Mouse (Mus musculus) hindbrain, embryonic 10.5 days (tissue): ENCODE results near the gene Kcnip1. TPM values are rescaled to one million over a fixed set of nuclear protein-coding genes. Genes with fewer than 3 reads are reported as not detected.

ENCODE experiments used
- DNase-seq: peaks from one replicate; pipeline ENCODE4 v3.0.0-alpha.2; 2017; ENCODE audit warnings: low spot score
- H3K27ac ChIP-seq: fragments of 300-500 bp; sonication (generic); 2 replicates; pipeline ENCODE4 v1.5.1; 2016; ENCODE audit warnings: mild to moderate bottlenecking, moderate library complexity
- H3K27me3 ChIP-seq: fragments of 300-500 bp; sonication (generic); 2 replicates; pipeline ENCODE4 v1.6.1; 2016; ENCODE audit warnings: mild to moderate bottlenecking; ENCODE audit not compliant: poor library complexity, insufficient read depth, severe bottlenecking
- H3K36me3 ChIP-seq: fragments of 300-500 bp; sonication (generic); 2 replicates; pipeline ENCODE4 v1.6.1; 2016; ENCODE audit warnings: mild to moderate bottlenecking, moderate library complexity
- H3K4me1 ChIP-seq: fragments of 300-500 bp; sonication (generic); replicated peaks from 2 replicates; pipeline ENCODE4 v1.6.1; 2016; ENCODE audit warnings: mild to moderate bottlenecking
- H3K4me3 ChIP-seq: fragments of 300-500 bp; sonication (generic); 2 replicates; pipeline ENCODE4 v1.5.1; 2016; ENCODE audit warnings: mild to moderate bottlenecking, moderate library complexity
- H3K9me3 ChIP-seq: fragments of 300-500 bp; sonication (generic); 2 replicates; pipeline ENCODE4 v1.6.1; 2016; ENCODE audit warnings: mild to moderate bottlenecking, moderate library complexity
- WGBS: fragments of 180-500 bp; shearing (Covaris S2); methylation state at CpG from one replicate; pipeline ENCODE4 v1.1.7; 2016; 5-methylcytosine and 5-hydroxymethylcytosine counted together
- polyA plus RNA-seq: library from polyadenylated mRNA; unstranded; fragments of >200 nt; fragmentation: Nextera tagmentation; extraction: Ambion mirVana; gene quantifications from 2 replicates; pipeline ENCODE4 v1.2.1, GENCODE M21; 2016

Gene Kcnip1
- polyA plus RNA-seq, 1 experiment from 2014 or later, result 9.5 TPM

GRCm38 (mm10) chr11:33747402-33747955, 245.5 kb downstream of the Kcnip1 start:
- Histone ChIP-seq H3K27me3 (no peaks in the 10 kb centered on the region), H3K4me3 (no peak overlapping the region), H3K9me3 (no peaks in the 10 kb centered on the region), H3K36me3 (no peaks in the 10 kb centered on the region), H3K27ac (no peak overlapping the region), H3K4me1 (peaks cover 17% of the 10 kb centered on the region)
- no peak for DNase-seq
- 84% methylated on average over 5 of the region's 5 CpGs for WGBS

DNA sequence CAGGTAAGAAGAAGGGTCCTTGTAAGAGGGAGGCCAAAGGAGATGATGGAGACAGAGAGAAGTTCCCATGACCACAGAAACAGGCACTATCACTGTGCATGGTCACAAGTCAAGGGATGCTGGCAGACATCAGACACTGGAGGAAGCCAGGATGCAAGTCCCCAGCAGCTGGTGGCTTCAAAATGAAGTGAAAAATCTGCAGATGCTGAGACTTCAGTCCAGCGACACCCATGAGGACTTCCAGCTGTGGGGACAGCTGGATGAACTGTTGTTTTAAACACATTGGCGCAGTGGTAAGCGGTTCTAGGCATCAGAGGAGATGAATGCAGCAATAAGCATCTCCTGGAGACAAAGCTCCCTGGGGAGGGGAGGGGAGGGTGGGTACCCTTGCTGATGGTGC, 246.6 kb downstream of the Kcnip1 start:
- Histone ChIP-seq H3K27me3 (no peaks in the 10 kb centered on the region), H3K4me3 (no peak overlapping the region), H3K27ac (no peak overlapping the region), H3K36me3 (no peaks in the 10 kb centered on the region), H3K9me3 (no peaks in the 10 kb centered on the region), H3K4me1 (peaks cover 19% of the 10 kb centered on the region)
- no peak for DNase-seq
- WGBS, result 73% methylated on average over 3 of the region's 3 CpGs

DNA sequence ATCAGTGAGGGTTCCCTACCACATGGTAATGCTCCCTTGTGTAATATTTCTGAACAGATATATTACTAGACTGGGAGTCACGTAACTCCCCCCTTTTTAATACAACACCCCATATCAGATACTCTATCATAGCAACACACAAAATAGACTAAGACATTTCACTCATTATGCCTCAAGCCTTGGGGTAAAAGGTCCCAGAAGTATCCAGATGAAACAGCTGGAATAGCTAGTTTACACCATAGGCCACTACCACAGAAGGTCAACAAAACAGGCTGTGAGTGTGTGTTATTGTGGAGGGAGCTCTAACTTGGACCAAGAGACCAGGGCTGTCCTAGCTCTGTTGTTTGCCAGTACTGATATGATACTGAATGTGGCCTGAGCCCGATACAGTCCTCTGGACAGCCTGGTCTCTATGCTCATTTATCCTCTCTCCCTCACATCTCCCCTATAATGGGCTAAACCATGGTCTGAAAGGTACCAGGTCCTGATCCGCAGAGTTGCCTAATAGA, 247.1 kb downstream of the Kcnip1 start:
- H3K4me1 ChIP-seq, result peaks cover 20% of the 10 kb centered on the region
- no peak overlapping the region for H3K4me3 ChIP-seq
- WGBS, result 91% methylated on average over 3 of the region's 3 CpGs
- no peaks in the 10 kb centered on the region for H3K27me3 ChIP-seq
- DNase-seq, result no peak
- no peaks in the 10 kb centered on the region for H3K9me3 ChIP-seq
- no peak overlapping the region for H3K27ac ChIP-seq
- H3K36me3 ChIP-seq, result no peaks in the 10 kb centered on the region

DNA sequence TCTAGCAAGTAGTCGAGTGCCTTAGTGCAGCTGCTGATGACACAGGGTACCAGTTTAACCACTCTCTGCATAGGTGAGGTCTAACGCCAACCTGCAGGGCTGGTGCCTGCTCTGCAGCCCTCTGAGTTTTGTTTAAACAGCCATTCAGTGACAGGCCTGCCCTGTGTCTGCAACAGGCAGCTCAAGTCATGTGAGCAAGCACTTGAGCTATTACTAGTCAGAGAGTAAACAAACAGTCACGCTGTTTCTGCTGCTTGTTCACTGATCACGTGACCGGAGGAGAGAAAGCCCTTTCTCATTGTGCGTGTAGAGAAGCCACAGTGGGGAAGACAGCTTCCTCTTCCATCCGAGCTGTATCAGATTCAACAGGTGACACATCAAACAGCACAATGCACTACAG, 248.5 kb downstream of the Kcnip1 start:
- DNase-seq, result no peak
- Histone ChIP-seq H3K27me3 (no peaks in the 10 kb centered on the region), H3K36me3 (no peaks in the 10 kb centered on the region), H3K27ac (no peak overlapping the region), H3K4me3 (no peak overlapping the region), H3K4me1 (peaks cover 20% of the 10 kb centered on the region), H3K9me3 (no peaks in the 10 kb centered on the region)
- 56% methylated on average over 7 of the region's 7 CpGs for WGBS

DNA sequence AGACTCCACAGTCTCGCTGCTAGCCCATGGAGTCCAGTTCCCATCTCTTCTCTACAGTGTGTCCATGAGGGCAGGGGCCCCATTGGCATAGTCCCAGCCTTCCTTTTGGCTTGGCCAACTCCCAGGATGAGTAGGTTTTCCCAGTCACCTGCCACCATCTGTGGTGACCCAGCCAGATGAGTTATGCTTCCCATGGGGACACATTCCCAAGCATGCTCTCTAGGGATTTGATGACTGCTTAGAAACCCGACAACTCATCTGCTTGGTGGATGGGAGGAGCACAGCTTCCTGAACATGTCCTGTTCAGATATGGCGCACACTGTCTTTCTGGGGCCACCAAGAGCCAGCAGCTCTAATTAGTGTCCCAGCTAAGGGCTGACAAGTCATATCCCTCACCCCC, 252.8 kb downstream of the Kcnip1 start:
- Histone ChIP-seq H3K9me3 (no peaks in the 10 kb centered on the region), H3K4me3 (no peak overlapping the region), H3K4me1 (peaks cover 22% of the 10 kb centered on the region), H3K27me3 (no peaks in the 10 kb centered on the region), H3K27ac (no peak overlapping the region), H3K36me3 (no peaks in the 10 kb centered on the region)
- DNase-seq, result no peak
- 86% methylated on average over 3 of the region's 3 CpGs for WGBS

- H3K4me1 ChIP-seq, result 0 out of 2 replicates have a peak, but pooled peaks cover 2% of the 10 kb centered on the region
- DNase-seq, result no peak
Measured at GRCm38 (mm10) chr11:33736426-33736825, 256.5 kb downstream of the Kcnip1 start.

GRCm38 (mm10) chr11:33733269-33733668, 259.7 kb downstream of the Kcnip1 start:
- no peak overlapping the region for H3K27ac ChIP-seq
- H3K27me3 ChIP-seq, result peaks cover 2% of the 10 kb centered on the region; the same call in 1 of the 2 replicates
- 10% methylated on average over 3 of the region's 3 CpGs for WGBS
- DNase-seq, result peak; percentile 67
- no peak overlapping the region for H3K4me3 ChIP-seq
- 0 out of 2 replicates have a peak, but pooled peaks cover 2% of the 10 kb centered on the region for H3K4me1 ChIP-seq
- H3K9me3 ChIP-seq, result no peaks in the 10 kb centered on the region
- no peaks in the 10 kb centered on the region for H3K36me3 ChIP-seq

More at GRCm38 (mm10) chr11:33736426-33736825, 256.5 kb downstream of the Kcnip1 start:
- no peak overlapping the region for H3K4me3 ChIP-seq
- H3K27me3 ChIP-seq, result peaks cover 2% of the 10 kb centered on the region; the same call in 1 of the 2 replicates
- no peaks in the 10 kb centered on the region for H3K36me3 ChIP-seq
- H3K9me3 ChIP-seq, result no peaks in the 10 kb centered on the region
- H3K27ac ChIP-seq, result no peak overlapping the region
- WGBS, result 68% methylated on average over 10 of the region's 10 CpGs

GRCm38 (mm10) chr11:33732358-33732757, 260.6 kb downstream of the Kcnip1 start:
- no peaks in the 10 kb centered on the region for H3K9me3 ChIP-seq
- no peaks in the 10 kb centered on the region for H3K36me3 ChIP-seq
- H3K4me1 ChIP-seq, result 0 out of 2 replicates have a peak, but pooled peaks cover 2% of the 10 kb centered on the region
- peaks cover 2% of the 10 kb centered on the region; the same call in 1 of the 2 replicates for H3K27me3 ChIP-seq
- 88% methylated on average over 8 of the region's 8 CpGs for WGBS
- DNase-seq, result no peak
- H3K27ac ChIP-seq, result no peak overlapping the region
- H3K4me3 ChIP-seq, result no peak overlapping the region

DNA sequence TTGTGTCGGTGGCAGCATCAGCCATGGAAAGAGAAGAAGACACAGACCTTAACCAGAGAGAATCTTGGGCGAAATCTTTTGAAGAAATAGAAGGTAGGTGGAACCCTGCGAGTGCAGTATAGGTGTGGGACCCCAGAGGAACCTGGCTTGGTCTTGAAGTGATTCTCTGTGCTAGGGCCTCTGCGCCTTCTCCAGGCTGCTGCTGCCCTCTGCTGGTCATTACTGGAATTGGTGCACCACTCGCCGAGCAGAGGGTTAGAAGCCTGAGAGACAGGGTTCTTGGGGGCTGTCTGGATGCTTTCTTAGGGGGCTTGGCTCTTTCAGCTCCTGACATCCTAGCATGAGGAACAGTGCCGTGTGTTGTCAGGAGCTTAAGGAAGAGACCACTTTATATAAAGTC, 271.7 kb downstream of the Kcnip1 start:
- peak; percentile 78 for DNase-seq
- H3K27ac ChIP-seq, result no peak overlapping the region
- no peaks in the 10 kb centered on the region for H3K4me1 ChIP-seq
- WGBS, result 26% methylated on average over 7 of the region's 7 CpGs
- H3K27me3 ChIP-seq, result peaks cover 12% of the 10 kb centered on the region
- peaks cover 6% of the 10 kb centered on the region; the same call in 1 of the 2 replicates for H3K9me3 ChIP-seq
- H3K4me3 ChIP-seq, result no peak overlapping the region
- no peaks in the 10 kb centered on the region for H3K36me3 ChIP-seq

- no peaks in the 10 kb centered on the region for H3K9me3 ChIP-seq
- H3K4me1 ChIP-seq, result peaks cover 8% of the 10 kb centered on the region
- DNase-seq, result no peak
- no peak overlapping the region for H3K4me3 ChIP-seq
- no peak overlapping the region for H3K27ac ChIP-seq
- H3K27me3 ChIP-seq, result no peaks in the 10 kb centered on the region
- no peaks in the 10 kb centered on the region for H3K36me3 ChIP-seq
- 35% methylated on average over 4 of the region's 4 CpGs for WGBS
Measured at GRCm38 (mm10) chr11:33706777-33707176, 286.2 kb downstream of the Kcnip1 start.

DNA sequence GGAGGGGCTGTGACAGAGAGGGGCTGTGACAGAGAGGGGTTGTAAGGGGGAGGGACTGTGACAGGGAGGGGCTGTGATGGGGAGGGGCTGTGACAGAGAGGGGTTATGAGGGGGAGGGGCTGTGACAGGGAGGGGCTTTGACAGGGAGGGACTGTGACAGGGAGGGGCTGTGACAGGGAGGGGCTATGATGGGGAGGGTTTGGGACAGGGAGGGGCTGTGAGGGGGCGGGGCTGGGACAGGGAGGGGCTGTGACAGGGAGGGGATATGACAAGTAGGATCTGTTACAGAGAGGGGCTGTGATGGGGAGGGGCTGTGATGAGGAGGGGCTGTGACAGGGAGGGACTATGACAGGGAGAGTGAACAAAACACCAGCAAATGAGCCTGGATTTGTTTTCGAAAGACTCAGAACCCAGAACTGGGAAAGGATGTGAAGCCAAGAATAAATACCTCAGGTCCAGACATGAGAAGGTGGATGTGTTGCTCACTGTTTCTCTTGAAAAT, 290.9 kb downstream of the Kcnip1 start:
- WGBS, result 54% methylated on average over 2 of the region's 2 CpGs
- H3K27ac ChIP-seq, result no peak overlapping the region; the same call in 1 of the 2 replicates
- H3K4me1 ChIP-seq, result peaks cover 14% of the 10 kb centered on the region
- H3K4me3 ChIP-seq, result no peak overlapping the region
- H3K9me3 ChIP-seq, result no peaks in the 10 kb centered on the region
- no peaks in the 10 kb centered on the region for H3K36me3 ChIP-seq
- H3K27me3 ChIP-seq, result no peaks in the 10 kb centered on the region
- peak; percentile 23 for DNase-seq

GRCm38 (mm10) chr11:33701236-33701957, 291.6 kb downstream of the Kcnip1 start:
- DNase-seq, result no peak
- no peaks in the 10 kb centered on the region for H3K27me3 ChIP-seq
- no peaks in the 10 kb centered on the region for H3K9me3 ChIP-seq
- 57% methylated on average over 1 of the region's 1 CpGs for WGBS
- H3K36me3 ChIP-seq, result no peaks in the 10 kb centered on the region
- H3K27ac ChIP-seq, result no peak overlapping the region
- H3K4me3 ChIP-seq, result no peak overlapping the region
- H3K4me1 ChIP-seq, result peaks cover 14% of the 10 kb centered on the region

DNA sequence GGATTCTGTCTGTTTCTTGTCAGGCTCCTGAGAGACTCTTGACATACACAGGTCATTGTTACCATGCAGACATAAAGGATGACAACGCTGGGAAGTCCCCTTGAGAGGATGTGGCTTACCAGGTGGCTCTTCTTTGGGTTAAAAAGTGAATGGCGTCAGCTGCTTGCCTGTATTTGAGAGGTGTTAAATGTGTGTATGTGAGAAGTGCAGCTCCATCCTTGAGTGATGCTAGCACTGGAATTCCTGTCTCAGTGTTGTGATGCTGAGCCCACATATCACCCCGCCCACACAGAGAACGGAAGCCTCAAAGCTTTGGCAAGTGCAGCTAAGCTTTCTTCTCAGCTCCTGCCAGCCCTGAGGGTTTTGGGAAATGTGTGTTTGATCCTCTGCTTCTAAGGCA, 292.2 kb downstream of the Kcnip1 start:
- H3K27me3 ChIP-seq, result no peaks in the 10 kb centered on the region
- no peak for DNase-seq
- no peaks in the 10 kb centered on the region for H3K9me3 ChIP-seq
- H3K27ac ChIP-seq, result no peak overlapping the region
- H3K36me3 ChIP-seq, result no peaks in the 10 kb centered on the region
- 58% methylated on average over 4 of the region's 4 CpGs for WGBS
- no peak overlapping the region for H3K4me3 ChIP-seq
- peaks cover 14% of the 10 kb centered on the region for H3K4me1 ChIP-seq
